Mouse (Mus musculus): Measurements from ENCODE around the gene 6820408C15Rik. TPM values are rescaled to one million over a fixed set of nuclear protein-coding genes. Genes with fewer than 3 reads are reported as not detected.

6820408C15Rik gene
- 0.27 and 0.31 TPM in 2 replicates for polyA plus RNA-seq (2016; fragmentation: Nextera tagmentation; extraction: Ambion mirVana)

DNA sequence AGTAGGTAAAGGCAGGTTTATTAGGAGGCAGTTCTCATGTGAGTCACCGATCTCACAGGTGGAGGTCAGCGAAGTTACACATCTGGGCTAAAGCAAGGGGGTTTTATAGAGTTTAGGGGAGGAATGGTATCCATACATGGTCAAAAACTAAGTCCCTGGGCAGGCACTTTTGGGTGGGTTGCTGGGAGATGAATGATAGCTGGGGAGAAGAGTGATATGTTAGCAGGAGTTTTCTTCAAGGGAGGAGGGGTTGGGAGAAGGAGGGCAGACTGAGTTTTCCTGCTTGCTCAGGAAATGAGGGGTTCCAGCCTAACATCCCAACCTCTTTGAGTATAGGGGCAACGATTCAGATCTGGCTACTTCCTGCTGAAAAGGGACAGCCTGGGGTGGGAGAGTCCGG, at the start of gene 6820408C15Rik:
6820408C15Rik (plus strand) TSS at position 301 of the 400 bp plus-strand sequence.
- H3K4me3 ChIP-seq: peak within 1 kb of the TSS; percentile 96
- no peaks in the 10 kb centered on the region for H3K27me3 ChIP-seq
- peak within 1 kb of the TSS; percentile 93 for H3K4me2 ChIP-seq (replicated peaks)
- peak within 1 kb of the TSS; percentile 98 for H3K27ac ChIP-seq
- ATAC-seq (ENCODE audit: insufficient number of reproducible peaks, insufficient read depth, low FRiP score, low TSS enrichment): no peak
- no peaks in the 10 kb centered on the region for H3K36me3 ChIP-seq
- H3K9me3 ChIP-seq: no peaks in the 10 kb centered on the region
- H3K4me1 ChIP-seq: peaks cover 26% of the 10 kb centered on the region
- H3K9ac ChIP-seq: peak within 1 kb of the TSS; percentile 98
- 19% methylated on average over 4 of the region's 4 CpGs for WGBS

DNA sequence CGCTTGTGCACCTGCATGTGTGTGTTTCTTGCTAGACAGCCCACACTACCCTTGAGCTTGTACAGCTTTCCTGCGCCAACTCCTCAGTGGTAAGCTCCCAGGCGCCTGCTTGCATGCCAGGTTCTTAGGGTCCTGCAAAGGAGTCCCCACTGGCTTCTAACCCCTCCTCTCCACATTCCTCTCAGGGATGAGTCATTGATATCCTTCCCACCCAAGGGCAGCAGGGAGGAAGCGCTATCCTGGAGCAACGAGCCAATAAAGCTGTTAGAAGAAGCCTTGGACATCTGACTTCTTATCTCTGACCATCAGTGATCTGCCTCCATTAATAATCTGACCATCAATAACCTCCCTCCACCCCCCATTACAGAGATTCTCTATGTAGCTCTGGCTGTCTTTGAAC, 47.5 kb upstream of the 6820408C15Rik start:
- WGBS: 71% methylated on average over 5 of the region's 5 CpGs
- Histone ChIP-seq H3K27me3 (no peaks in the 10 kb centered on the region), H3K4me2 (replicated peaks) (no peak overlapping the region), H3K36me3 (no peaks in the 10 kb centered on the region), H3K27ac (no peak overlapping the region), H3K9ac (no peak overlapping the region), H3K4me3 (no peak overlapping the region), H3K4me1 (no peaks in the 10 kb centered on the region), H3K9me3 (no peaks in the 10 kb centered on the region)
- no peak for ATAC-seq (ENCODE audit: insufficient number of reproducible peaks, insufficient read depth, low FRiP score, low TSS enrichment)

DNA sequence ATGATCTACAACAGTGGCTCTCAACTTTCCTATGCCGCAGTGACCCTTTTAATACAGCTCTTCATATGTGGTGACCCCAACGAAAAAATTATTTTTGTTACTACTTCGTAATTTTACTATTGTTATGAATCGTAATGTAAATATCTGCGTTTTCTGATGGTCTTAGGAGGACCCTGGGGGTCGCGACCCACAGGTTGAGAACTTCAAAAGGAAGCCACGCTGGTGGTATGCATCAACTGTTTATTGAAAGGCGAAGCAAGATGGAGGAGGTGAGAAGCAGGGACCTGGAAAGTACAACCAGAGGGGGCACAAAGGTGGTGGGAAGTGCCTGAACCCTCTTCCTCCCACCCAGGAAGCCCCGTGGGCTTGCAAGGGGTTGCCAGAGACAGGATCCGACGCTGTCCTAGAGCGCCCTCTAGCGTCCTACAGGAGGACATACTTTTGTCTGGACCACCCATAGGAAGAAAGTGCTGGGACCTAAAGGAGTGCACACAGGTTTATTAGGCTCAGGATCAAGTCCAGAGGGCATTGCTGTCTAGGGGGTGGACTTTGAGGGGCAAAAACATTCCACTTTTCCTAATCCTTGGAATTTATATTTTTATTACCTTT, 46.8 kb upstream of the 6820408C15Rik start:
- H3K27me3 ChIP-seq: no peaks in the 10 kb centered on the region
- H3K9me3 ChIP-seq: no peaks in the 10 kb centered on the region
- H3K4me1 ChIP-seq: no peaks in the 10 kb centered on the region
- H3K36me3 ChIP-seq: no peaks in the 10 kb centered on the region
- WGBS: 29% methylated on average over 14 of the region's 14 CpGs
- no peak overlapping the region for H3K4me2 ChIP-seq (replicated peaks)
- H3K4me3 ChIP-seq: no peak overlapping the region
- ATAC-seq (ENCODE audit: insufficient number of reproducible peaks, insufficient read depth, low FRiP score, low TSS enrichment): no peak
- H3K27ac ChIP-seq: no peak overlapping the region
- H3K9ac ChIP-seq: no peak overlapping the region

DNA sequence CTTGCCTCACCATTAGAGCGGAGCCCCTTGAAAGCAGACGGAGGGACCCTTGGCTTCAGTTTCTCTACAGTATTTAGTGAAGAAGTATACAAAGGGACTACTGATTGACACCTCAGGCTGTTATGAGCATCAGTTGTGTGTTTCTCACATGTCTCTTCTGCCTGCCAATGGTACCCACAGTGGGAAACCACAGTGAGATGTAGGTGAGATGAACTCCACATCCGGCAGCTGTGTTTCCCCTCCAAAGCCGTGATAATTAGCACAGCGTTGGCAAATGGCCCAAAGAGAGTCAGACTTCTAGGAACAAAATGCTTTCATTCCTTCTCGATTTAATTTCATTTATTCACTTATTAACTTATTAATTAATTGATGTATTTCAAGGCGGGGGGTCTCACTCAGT, 43.3 kb upstream of the 6820408C15Rik start:
- no peak for ATAC-seq (ENCODE audit: insufficient number of reproducible peaks, insufficient read depth, low FRiP score, low TSS enrichment)
- no peak overlapping the region for H3K4me2 ChIP-seq (replicated peaks)
- H3K9me3 ChIP-seq: no peaks in the 10 kb centered on the region
- no peaks in the 10 kb centered on the region for H3K36me3 ChIP-seq
- 87% methylated on average over 7 of the region's 7 CpGs for WGBS
- no peak overlapping the region for H3K27ac ChIP-seq
- H3K9ac ChIP-seq: no peak overlapping the region
- peaks cover 18% of the 10 kb centered on the region; the same call in 1 of the 2 replicates for H3K27me3 ChIP-seq
- H3K4me3 ChIP-seq: no peak overlapping the region
- H3K4me1 ChIP-seq: peaks cover 15% of the 10 kb centered on the region

DNA sequence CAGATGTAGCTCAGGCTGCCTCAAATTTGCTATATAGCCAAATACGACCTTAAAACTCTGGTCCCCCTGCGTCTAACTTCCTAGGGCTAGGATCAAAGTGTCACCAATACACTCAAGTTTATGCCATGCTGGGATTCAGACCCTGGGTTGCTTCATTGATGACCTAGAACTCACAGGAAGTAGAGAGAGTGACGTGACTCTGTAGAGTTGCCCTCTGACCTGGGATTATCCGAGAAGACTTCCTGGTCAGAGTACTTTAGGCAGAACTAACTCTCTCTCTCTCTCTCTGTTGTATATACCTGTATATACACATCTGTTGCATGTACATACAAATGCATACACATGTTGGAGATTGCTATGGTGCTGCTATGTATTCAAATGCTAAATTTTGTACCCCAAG, 42.7 kb upstream of the 6820408C15Rik start:
- Histone ChIP-seq H3K27me3 (peaks cover 21% of the 10 kb centered on the region; the same call in 1 of the 2 replicates), H3K36me3 (no peaks in the 10 kb centered on the region), H3K4me2 (replicated peaks) (no peak overlapping the region), H3K4me1 (peaks cover 15% of the 10 kb centered on the region), H3K9ac (no peak overlapping the region), H3K4me3 (no peak overlapping the region), H3K27ac (no peak overlapping the region), H3K9me3 (no peaks in the 10 kb centered on the region)
- 54% methylated on average over 4 of the region's 4 CpGs for WGBS
- ATAC-seq (ENCODE audit: insufficient number of reproducible peaks, insufficient read depth, low FRiP score, low TSS enrichment): no peak

DNA sequence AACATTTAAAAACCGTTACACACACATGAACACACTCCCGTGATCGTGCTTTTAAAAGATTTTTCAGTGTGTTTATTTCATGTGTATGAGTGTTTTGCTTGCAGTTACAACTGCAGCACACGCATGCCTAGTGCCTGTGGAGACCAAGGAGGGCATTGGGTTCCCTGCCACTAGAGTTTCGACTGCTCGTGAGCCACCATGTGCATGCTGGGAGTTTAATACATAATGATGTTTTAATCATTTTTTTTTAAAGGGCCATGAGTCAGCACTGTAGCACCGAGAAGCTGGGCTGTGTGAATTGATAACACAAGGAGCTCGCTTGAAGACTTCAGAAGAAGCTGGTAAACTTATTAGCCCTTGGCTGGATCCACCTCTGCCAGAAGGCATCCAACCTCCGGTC, 41.8 kb upstream of the 6820408C15Rik start:
- Histone ChIP-seq H3K4me1 (peaks cover 15% of the 10 kb centered on the region), H3K27ac (no peak overlapping the region), H3K27me3 (peaks cover 21% of the 10 kb centered on the region; the same call in 1 of the 2 replicates), H3K4me3 (no peak overlapping the region), H3K9me3 (no peaks in the 10 kb centered on the region), H3K4me2 (replicated peaks) (no peak overlapping the region), H3K36me3 (no peaks in the 10 kb centered on the region), H3K9ac (no peak overlapping the region)
- no peak for ATAC-seq (ENCODE audit: insufficient number of reproducible peaks, insufficient read depth, low FRiP score, low TSS enrichment)
- 81% methylated on average over 9 of the region's 9 CpGs for WGBS

DNA sequence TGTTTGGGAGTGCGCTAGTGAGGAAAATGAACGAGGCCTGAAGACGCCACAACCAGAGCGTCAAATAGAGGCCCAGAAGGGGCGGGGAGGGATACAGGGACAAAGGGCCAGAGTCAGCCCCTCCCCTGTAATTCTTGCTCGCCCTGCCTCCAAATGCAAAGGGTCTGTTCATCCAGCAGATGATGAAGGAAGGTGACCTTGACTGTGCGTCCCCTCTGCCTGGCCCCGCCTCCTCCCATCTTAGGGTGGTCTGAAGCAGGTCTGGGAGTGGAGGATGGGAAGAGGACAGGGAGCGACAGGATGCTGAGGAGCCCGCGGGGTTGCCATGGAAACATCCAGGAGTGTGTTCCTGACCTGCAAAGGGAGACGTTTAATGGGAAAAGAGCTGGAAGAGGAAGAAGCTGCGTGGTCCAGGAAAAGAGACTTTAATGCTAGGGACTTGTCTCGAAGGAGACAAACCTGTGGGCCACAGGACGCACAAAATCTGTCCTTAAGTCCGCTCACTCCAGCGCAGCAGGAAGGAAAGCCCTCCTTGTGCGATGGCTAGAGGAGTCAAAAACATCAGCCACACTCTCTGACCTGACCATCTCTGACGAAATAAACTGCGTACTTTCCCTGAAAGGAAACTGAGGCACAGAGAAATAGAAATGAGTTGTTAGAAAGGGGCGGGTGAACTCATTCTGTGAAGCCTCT, 39.6 kb upstream of the 6820408C15Rik start:
- peak overlapping the region; percentile 54 for H3K4me2 ChIP-seq (replicated peaks)
- ATAC-seq (ENCODE audit: insufficient number of reproducible peaks, insufficient read depth, low FRiP score, low TSS enrichment): no peak
- no peaks in the 10 kb centered on the region for H3K9me3 ChIP-seq
- no peaks in the 10 kb centered on the region for H3K36me3 ChIP-seq
- peak overlapping the region; percentile 36; the same call in 1 of the 2 replicates for H3K27ac ChIP-seq
- peak overlapping the region; percentile 24; the same call in 1 of the 2 replicates for H3K9ac ChIP-seq
- H3K4me1 ChIP-seq: peaks cover 15% of the 10 kb centered on the region
- peaks cover 21% of the 10 kb centered on the region; the same call in 1 of the 2 replicates for H3K27me3 ChIP-seq
- H3K4me3 ChIP-seq: peak overlapping the region; percentile 25
- 3% methylated on average over 21 of the region's 21 CpGs for WGBS

DNA sequence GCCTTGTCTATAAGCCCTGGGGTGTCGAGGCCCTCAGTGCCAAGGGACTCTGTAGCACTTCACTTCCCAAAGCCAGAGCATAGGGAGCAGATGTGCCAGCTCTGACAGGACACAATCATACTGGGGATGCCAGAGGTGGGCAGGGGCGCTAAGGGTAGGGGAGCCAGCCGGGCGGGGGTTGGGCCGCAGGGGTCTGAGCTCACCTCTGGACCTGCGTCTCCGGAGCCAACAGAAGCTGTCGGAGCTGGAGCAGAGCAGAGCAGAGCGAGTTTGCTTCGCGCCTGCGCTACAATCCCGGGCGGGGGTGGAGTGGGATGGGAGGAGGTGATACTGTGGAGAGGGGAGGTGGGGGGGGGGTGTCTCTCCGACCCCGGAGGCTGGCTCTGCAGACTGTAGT, 39.0 kb upstream of the 6820408C15Rik start, which contains the start of gene Nrsn2:
Nrsn2 (minus strand) TSS at position 294 of the 397 bp plus-strand sequence.
- H3K27me3 ChIP-seq: peaks cover 21% of the 10 kb centered on the region; the same call in 1 of the 2 replicates
- peak within 1 kb of the TSS; percentile 54 for H3K4me2 ChIP-seq (replicated peaks)
- peak within 1 kb of the TSS; percentile 24; the same call in 1 of the 2 replicates for H3K9ac ChIP-seq
- peak within 1 kb of the TSS; percentile 25 for H3K4me3 ChIP-seq
- H3K9me3 ChIP-seq: no peaks in the 10 kb centered on the region
- no peaks in the 10 kb centered on the region for H3K36me3 ChIP-seq
- H3K4me1 ChIP-seq: peaks cover 15% of the 10 kb centered on the region
- peak within 1 kb of the TSS; percentile 36; the same call in 1 of the 2 replicates for H3K27ac ChIP-seq
- WGBS: under 1% methylated on average over 16 of the region's 16 CpGs
- ATAC-seq (ENCODE audit: insufficient number of reproducible peaks, insufficient read depth, low FRiP score, low TSS enrichment): peak; percentile 72

DNA sequence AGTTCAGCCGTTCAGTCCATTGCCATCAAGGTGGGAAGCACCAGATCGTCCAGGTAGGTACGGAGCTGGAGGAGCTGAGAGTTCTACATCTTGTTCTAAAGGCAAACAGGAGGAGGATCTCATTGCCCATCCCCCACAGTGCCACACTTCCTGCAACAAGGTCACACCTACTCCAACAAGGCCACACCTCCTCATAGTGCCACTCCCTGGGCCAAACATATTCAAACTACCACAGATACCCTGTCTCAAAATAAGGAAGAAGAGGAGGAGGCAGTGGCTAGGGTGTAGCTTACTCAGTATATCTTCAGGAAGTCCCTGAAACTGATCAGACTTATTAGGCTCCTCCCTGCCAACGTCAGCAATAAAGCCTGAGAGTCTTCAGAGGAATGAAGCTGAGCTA, 31.2 kb upstream of the 6820408C15Rik start:
- Histone ChIP-seq H3K9ac (no peak overlapping the region), H3K27ac (no peak overlapping the region), H3K27me3 (no peaks in the 10 kb centered on the region), H3K36me3 (no peaks in the 10 kb centered on the region), H3K4me1 (no peaks in the 10 kb centered on the region), H3K4me3 (no peak overlapping the region), H3K4me2 (replicated peaks) (no peak overlapping the region), H3K9me3 (no peaks in the 10 kb centered on the region)
- no peak for ATAC-seq (ENCODE audit: insufficient number of reproducible peaks, insufficient read depth, low FRiP score, low TSS enrichment)
- 80% methylated on average over 4 of the region's 4 CpGs for WGBS

DNA sequence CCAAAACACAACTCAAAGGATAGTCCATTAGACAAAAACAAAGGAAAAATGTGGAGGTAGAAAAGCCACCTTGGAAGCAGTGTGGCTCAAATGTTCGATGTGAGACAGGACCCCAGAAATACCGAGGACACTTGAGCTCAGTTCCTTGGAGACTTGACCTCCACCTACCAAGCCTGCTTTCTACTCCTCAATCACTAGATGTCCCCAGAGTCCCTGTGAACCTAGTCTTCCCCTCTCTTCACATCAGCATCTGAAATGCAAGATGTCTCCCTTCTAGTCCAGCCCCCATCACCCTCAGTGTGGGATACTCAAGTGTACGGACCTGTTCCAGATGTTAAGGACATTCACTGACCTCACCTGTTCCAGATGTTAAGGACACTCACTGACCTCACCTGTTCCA, 22.6 kb upstream of the 6820408C15Rik start:
- peaks cover 26% of the 10 kb centered on the region for H3K4me1 ChIP-seq
- H3K27ac ChIP-seq: no peak overlapping the region
- H3K36me3 ChIP-seq: peaks cover 7% of the 10 kb centered on the region
- ATAC-seq (ENCODE audit: insufficient number of reproducible peaks, insufficient read depth, low FRiP score, low TSS enrichment): no peak
- no peak overlapping the region for H3K9ac ChIP-seq
- 21% methylated on average over 3 of the region's 3 CpGs for WGBS
- no peaks in the 10 kb centered on the region for H3K27me3 ChIP-seq
- H3K9me3 ChIP-seq: no peaks in the 10 kb centered on the region
- H3K4me3 ChIP-seq: no peak overlapping the region
- no peak overlapping the region for H3K4me2 ChIP-seq (replicated peaks)

DNA sequence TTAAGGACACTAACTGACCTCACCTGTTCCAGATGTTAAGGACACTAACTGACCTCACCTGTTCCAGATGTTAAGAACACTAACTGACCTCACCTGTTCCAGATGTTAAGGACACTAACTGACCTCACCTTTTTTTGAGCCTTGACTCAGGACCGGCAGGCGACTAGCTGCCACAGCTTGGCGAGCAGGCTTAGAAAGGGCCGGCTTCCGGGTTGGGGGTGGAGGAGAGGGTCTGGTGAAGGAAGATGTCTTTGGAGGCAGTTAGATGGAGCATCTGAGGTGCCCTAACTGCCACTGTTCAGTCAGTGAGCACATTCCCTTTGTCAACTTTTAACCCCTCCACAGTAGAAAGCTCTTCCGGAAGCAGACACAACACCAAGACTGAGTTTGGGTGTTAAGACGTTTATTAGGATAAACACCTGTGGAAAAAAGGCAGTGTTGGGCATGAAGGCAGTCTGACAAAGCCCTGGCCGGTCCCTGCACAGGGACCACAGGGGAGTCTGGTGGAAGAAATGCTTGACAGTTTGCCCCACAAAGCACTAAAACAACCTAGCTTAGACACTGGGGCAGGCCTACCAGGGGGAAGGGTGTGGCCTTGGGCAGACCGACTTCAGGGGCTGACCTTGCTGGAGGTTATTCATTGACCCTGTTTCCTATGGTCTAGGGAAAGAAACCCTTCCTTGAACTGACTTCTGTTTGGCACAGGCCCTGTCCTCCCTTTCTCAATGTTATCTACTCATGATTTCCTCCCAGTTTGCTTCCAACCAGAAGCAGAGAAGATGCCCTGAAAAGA, 22.0 kb upstream of the 6820408C15Rik start:
- Histone ChIP-seq H3K4me3 (no peak overlapping the region), H3K9me3 (no peaks in the 10 kb centered on the region), H3K9ac (no peak overlapping the region), H3K27me3 (no peaks in the 10 kb centered on the region), H3K4me1 (peaks cover 26% of the 10 kb centered on the region), H3K36me3 (peaks cover 7% of the 10 kb centered on the region), H3K27ac (no peak overlapping the region), H3K4me2 (replicated peaks) (peak overlapping the region; percentile 93)
- 44% methylated on average over 9 of the region's 9 CpGs for WGBS
- ATAC-seq (ENCODE audit: insufficient number of reproducible peaks, insufficient read depth, low FRiP score, low TSS enrichment): no peak

Data from embryonic facial prominence, embryonic 12.5 days (tissue).